Mouse (Mus musculus): ENCODE results near the gene Tespa1. TPM values are rescaled to one million over a fixed set of nuclear protein-coding genes. Genes with fewer than 3 reads are reported as not detected.

Gene Tespa1
- polyA plus RNA-seq (2017; shearing (Covaris generic)) = 254 TPM

DNA sequence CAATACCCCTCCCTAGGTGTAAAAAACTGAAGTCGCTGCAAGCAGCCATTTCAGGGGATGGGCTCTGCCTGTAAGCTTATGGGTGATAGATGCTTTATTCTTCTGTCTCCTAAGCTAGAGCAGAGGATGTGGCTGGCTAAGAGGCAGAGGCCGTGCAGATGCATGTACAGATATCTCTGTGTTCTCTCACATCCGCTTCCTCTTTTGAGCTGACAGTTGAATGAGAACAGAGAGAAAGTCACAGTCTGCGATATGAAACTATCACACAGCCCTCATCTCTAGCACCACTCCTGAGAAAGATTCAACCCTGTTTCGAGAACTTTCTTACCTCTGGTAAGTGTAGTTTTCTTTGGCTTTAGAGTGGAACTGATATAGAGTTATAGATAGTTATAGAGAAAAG is at the start of gene Tespa1:
Gene Tespa1, plus strand, starts transcription at position 234 of the 400 bp plus-strand sequence.

DNA sequence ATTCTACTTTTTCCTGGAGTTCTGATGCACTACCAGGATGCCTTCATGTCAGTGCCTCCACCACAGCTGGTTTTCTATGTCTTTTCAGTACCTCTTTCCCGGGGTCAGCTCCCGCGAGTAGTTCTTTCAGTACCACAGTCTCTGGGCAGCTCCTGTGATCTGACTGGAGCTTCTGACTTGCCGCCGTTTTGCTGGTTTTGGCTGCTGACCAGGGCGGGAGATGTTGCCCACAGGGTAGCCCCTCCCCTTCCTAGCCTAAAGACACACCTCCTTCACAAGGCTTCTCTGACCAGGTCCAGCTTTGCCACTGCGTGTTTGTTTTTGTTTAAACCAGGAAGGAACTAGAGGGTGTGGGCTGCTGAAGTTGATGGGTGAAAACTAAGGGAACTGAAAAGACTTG is 42.6 kb upstream of the Tespa1 start, which contains the start of gene Neurod4:
Gene Neurod4, minus strand, starts transcription at position 175 of the 400 bp plus-strand sequence.

DNA sequence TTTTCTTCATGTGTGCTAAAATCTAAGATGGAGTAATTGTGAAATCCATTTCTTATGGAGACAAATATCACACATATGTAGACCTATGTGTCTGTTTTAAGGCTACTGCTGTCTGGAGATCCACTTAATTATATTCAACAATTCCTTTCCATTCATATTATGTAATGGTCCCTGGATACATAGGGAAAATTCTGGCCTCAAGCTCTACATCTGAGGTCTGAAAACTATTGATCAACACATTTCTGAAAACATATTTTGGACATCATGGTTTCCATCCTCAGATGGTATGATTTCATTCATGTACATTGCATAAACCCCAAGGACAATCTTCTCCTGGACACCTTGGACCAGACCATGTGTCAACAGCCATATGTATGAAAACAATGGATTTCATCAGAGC is 71.6 kb downstream of the Tespa1 start, which contains the start of gene Vmn2r84:
Gene Vmn2r84, minus strand, starts transcription at position 101 of the 400 bp plus-strand sequence.

Other genes starting within 250 kb of the Tespa1 start
- not detected for gene Olfr823, start 207.5 kb upstream of the Tespa1 start, polyA plus RNA-seq (2017; shearing (Covaris generic))
- gene Olfr824, start 192.9 kb upstream of the Tespa1 start, polyA plus RNA-seq (2017; shearing (Covaris generic)) = not detected
- gene Olfr825, start 156.1 kb upstream of the Tespa1 start, polyA plus RNA-seq (2017; shearing (Covaris generic)) = not detected
- not detected for gene Olfr826, start 138.7 kb upstream of the Tespa1 start, polyA plus RNA-seq (2017; shearing (Covaris generic))
- gene Olfr827, start 108.5 kb upstream of the Tespa1 start, polyA plus RNA-seq (2017; shearing (Covaris generic)) = not detected
- gene Neurod4, start 42.6 kb upstream of the Tespa1 start, polyA plus RNA-seq (2017; shearing (Covaris generic)) = 0.09 TPM
- gene Vmn2r84, start 71.5 kb downstream of the Tespa1 start, polyA plus RNA-seq (2017; shearing (Covaris generic)) = 2.0 TPM
- not detected for gene Vmn2r85, start 106.8 kb downstream of the Tespa1 start, polyA plus RNA-seq (2017; shearing (Covaris generic))
- gene Vmn2r86, start 133.2 kb downstream of the Tespa1 start, polyA plus RNA-seq (2017; shearing (Covaris generic)) = not detected
- gene Vmn2r87, start 174.5 kb downstream of the Tespa1 start, polyA plus RNA-seq (2017; shearing (Covaris generic)) = not detected